Mouse (Mus musculus): ENCODE results near the gene Gjb2.

DNA sequence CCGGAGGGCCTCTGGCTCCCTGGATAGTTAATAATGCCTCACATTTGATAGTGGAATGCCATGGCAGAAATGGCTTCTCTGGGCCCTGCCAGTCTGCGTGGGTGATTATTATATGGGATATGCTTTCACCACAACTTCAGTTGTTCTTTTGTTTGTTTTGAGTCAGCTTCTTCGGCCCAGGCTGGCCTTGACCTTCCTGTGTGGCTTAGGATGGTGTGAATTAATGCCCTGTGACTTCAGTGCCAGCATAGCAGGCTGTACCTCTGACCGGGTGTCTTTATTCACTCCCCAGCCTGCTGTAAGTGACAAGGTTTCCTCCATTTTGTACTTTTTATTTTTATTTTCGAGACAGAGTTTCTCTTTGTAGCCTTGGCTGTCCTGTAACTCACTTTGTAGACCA is 3.4 kb upstream of the Gjb2 start:
- TF ChIP-seq CTCF (conservative IDR thresholded peaks at IDR 0.05; ENCODE audit: low read length) (no peak), POU5F1 (IDR thresholded peaks at IDR 0.05; ENCODE audit: borderline replicate concordance, low read length) (no peak), NANOG (IDR thresholded peaks at IDR 0.05; ENCODE audit: borderline replicate concordance, low read length) (no peak)

Data from E14TG2a.4 (cell line).